Mouse (Mus musculus) erythroblast, adult 5-6 weeks (primary cell): ENCODE measurements around the gene Thada. TPM values are rescaled to one million over a fixed set of nuclear protein-coding genes. Genes with fewer than 3 reads are reported as not detected.
"Not testable (repeated sequence)": the region's sequence is repeated elsewhere in the genome, so short reads cannot be mapped to it uniquely, and the experiment has no call there.

Experiments used
- ATAC-seq: replicated peaks from 2 replicates; pipeline ENCODE4 v1.8.0; 2016; ENCODE audit warnings: moderate number of reproducible peaks, mild to moderate bottlenecking, moderate TSS enrichment, inconsistent platforms; ENCODE audit not compliant: poor library complexity, low FRiP score, severe bottlenecking
- total RNA-seq, 2 experiments: library from RNA; stranded (forward) in 1 of 2; stranded (reverse) in 1 of 2; fragments of 150-400 nt in 1 of 2; fragments of 200-764, 138-1000 nt in 1 of 2; gene quantifications; 2 replicates each; pipeline versions ENCODE4 v1.2.3 to v1.2.4; 2015 to 2017; ENCODE audit warnings: low replicate concordance in 2 of 2

Gene Thada
- total RNA-seq, 2 experiments from 2014 or later, result 5.4 to 7.7 TPM

- no peak for ATAC-seq
Measured at GRCm38 (mm10) chr17:84321351-84321750, 144.7 kb downstream of the Thada start.

DNA sequence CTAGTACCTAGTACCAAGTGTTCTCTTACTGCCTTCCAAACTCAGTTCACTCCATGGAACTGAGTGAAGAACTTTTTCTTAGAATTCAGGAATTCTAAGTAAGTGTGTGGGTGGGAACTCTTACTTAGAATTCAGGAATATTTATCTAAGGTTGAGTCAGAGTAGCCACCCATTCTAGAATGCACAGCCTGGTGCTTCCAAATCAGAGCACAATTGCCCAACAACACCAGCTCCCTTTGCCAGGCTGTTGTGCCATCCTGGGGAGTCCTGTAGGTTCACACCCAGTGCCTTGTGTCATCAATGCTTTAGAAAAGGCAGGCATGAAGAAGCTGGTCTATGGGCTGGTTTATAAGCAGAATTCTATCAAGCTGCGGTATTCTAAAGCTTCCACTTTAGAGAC, 145.4 kb downstream of the Thada start:
- ATAC-seq, result no peak

DNA sequence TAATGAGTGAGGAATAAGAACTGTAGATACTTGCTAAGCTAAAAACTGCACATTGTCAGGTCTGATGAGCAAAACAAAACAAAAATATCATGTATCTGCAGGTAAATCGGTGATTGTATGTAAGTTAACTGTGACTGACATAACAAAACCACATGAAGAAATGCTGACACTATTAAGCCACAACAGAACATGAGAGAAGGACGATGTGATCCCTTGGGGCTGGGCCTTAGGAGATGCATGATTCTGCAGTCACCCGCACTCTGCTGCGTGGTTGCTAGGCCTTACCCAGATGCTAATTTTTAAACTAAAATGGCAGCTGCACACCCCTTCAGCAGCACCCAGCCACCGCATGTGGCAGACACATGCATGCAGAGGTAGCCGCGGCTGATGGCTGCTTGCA, 151.7 kb downstream of the Thada start:
- no peak for ATAC-seq

DNA sequence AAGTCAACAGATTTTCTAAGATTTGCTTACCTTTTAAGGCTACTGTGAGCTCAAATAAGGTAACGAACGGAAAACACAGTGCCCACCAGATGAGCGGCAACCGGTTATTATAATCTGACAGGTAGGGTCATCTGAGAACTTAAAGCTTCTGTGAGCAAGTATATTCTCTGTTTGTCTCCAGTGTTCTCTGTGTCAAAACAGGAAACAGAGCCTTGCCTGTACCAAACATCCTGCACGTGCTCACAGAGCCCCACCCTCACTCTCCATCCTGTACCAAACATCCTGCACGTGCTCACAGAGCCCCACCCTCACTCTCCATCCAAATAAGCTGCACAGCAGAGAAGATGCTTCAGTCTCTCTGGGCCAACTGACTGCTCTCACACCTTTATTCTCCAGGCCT, 152.5 kb downstream of the Thada start:
- no peak for ATAC-seq

DNA sequence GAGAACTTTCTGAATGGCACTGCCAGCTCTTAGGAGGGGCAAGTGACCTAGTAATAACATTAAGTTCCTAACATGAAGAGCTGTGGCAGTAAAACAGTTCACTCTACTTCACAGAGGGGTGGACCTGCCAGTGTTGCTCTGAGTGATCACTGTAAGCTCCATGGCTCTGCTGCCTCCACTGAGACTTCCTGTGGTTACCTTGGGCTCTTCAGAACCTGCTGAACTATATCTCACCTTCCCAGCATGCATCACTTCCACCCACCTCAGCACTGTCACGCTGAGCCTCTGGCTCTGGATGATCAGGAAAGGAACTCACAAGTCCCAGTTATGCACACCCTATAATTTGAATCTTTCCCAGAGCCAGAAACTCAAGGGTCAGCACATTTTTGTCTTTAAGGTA, 159.9 kb downstream of the Thada start:
- ATAC-seq, result no peak

GRCm38 (mm10) chr17:84305074-84305473, 160.9 kb downstream of the Thada start:
- ATAC-seq, result no peak

DNA sequence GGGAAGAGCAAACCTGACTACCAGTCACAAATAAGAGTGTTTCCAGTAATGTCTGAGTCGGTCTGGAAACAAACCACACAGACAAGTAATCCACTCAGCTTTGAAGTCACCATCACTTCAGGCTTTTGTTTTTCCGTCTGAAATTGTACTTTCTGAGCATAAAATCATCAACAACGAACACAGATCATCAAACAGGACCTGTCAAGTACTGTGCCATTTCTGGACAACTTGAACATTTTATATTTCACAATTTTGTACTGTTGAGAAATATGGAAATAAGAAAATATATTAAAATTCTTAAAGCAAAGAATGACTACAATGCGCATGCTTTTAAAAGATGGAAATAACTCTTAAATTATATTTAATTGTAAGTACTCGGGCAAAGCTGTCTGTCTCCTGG, 161.9 kb downstream of the Thada start:
- no peak for ATAC-seq

DNA sequence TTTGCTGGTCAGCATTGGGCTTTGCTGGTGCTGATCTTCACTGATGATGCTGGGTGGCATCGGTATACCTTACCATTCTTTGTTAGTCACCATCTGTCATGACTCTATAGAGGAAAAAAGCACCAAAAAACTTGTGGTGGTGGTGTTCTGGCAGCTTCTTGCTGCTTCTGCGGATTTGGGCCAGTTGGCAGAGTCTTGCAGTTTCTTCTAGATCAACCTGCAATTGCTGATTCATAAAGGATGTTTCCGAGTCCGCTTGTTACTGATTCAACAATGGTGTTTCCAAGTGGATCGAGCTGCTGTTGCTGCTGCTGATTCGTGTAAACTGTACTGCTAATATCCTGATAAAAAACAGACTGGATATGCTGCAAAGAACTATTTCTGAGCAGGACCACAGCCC, 168.0 kb downstream of the Thada start:
- no peak for ATAC-seq

- no peak for ATAC-seq
Measured at GRCm38 (mm10) chr17:84293221-84293620, 172.8 kb downstream of the Thada start.

DNA sequence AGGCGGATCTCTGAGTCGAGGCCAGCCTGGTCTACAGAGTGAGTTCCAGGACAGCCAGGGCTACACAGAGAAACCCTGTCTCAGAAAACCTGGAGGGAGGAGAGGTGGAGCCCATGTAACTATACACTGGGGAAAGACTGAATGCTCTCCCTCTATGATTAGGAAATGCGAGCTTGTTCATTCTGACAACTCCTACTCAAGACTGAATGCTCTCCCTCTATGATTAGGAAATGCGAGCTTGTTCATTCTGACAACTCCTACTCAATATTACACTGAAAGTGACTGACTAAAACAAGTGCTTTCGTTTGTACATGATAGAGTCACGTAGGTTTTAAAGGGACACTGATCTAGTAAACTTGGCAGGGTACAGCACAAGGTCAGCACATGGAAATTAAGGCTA, 174.8 kb downstream of the Thada start:
- ATAC-seq, result not testable (repeated sequence)

DNA sequence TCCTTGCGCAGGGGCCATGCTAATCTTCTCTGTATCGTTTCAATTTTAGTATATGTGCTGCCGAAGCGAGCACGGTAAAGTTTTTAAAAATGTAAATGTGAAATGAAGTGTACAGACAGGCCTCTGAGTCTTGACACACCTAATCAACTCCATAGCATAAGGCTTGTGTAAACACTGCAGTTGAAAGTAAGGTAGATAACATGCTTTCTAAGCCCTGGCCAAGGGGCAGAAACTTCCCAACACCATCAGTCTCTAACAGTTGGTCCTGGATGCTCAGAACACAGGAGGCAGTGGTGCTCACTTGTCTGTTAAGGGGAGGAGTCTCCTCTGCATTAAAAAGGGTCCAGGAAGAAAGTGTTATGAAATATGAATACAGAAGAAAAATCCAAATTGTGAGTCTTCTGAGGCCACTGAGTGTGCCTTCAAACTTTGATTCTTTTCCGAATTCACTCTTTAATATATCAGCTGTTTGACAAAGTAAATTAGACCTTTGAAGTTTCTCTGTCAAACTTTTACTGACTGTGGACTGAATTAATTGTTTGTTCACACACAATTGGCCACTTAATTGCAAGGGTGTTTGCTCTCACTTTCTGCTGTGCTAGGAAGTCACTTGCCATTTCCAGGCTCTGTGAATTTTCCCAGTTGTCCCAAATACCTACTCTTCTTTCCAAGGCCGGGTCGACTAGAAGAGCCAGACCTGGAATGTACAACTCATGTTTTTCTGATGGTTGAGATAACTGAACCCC, 178.2 kb downstream of the Thada start:
- no peak for ATAC-seq

- no peak for ATAC-seq
Measured at GRCm38 (mm10) chr17:84286536-84286935, 179.5 kb downstream of the Thada start.

DNA sequence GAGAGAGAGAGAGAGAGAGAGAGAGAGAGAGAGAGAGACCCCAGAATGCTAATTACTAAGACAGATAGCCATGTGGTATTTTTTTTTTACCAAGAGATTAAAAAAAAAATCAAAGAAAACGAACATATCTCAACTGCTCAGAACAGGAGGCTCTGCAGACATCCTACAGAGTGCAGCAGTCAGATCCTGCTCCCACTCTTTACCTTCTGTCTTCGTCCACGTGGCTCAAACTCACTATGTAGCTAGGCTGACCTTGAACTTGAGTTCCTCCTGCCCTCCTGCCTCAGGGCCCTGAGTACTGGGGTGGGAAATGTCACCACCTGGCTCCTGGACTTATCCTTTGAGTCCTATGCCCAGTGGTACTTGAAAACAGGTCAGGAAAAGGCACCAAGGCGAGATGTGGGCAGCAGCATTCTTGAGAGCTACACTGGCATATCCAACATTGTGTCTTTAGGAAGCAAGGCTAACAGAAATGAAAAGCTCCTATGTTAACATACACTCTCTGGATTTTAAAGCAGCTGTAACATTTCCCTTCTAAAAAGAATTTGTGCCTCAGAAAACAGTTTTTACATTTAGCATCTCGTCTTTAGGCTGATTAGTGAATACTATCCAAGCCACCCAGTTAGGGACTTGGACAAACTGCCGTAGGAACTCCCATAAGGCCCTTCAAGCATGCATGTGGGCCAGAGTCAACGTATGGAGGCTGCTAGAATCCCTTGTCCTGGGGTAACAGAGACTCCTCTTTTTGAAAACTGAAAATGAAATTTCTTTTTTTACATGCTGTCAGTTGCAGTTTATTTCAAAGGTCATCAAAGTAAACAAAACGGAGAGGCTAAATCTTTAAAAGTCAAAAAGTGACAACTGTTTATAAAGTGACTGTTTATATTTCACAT, 183.4 kb downstream of the Thada start:
- ATAC-seq, result no peak

DNA sequence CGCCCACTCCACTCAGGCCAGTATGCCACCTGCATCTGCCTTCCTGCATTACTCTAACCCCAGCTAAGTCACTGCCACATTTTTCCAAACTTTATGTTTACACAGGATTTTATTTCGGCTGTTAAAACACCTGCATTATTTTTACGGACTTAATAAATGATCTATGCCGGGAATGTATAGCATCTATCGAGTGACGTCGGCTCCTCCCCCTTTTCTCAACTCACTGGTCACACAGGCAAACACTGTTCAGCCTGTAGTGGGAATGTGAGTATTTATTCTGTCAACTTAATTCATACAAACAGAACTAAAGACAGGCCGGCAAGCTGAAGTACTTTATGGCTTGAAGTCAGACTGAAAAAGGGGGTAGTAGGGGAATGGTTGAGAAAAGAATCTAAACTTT, 187.0 kb downstream of the Thada start:
- no peak for ATAC-seq

GRCm38 (mm10) chr17:84278193-84278953, 187.6 kb downstream of the Thada start:
- ATAC-seq, result no peak

DNA sequence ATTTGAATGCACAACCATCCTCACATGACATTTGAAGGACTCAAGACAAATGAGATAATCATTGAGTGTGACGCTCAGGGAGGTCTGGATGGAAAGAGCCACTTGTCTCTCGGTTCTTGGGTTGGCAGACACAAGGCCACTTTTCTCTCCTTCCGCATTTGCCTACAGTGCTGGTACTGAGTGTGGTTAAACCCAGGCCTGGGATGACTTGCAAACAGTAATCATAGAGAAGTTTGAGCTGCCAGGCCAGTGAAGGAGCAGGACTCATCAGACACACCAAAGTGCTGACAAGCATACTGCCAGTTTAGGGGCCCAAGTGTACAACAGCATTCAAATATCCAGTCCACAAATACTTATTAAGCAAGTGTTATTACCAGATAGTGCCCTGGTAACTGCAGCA, 191.0 kb downstream of the Thada start:
- no peak for ATAC-seq

- no peak for ATAC-seq
Measured at GRCm38 (mm10) chr17:84274163-84274562, 191.8 kb downstream of the Thada start.

DNA sequence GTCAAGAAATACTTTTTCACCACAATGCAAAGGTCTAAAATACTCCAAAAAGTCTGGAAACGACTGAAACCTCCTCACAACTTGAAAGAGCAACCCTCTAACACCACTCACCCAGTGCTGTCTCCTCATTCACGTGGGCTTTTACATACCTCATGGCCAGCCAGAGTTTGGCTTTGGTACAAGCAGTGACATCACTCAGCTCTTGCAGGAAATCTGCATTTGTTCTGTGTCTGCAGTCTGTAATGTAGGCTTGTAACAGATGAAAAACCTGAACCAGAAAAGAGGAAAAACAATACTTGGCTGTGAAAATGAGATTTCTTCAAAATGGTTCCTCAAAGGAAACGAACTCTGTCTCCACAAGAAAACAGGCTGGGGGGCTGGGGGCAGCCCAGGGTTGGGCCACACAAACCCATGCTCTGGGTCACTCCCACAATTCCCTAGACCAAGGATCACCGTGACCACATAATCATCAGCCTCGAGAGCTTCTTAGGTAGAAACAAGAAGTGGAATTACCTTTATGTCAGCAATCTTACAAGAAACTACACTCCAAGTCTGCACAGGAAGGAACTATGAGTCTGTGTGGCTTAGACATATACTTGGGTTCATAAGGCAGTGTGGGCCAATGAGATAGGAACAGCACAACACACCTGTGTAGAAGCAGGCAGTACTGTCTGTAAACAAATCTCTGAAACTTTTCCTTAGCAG, 193.3 kb downstream of the Thada start:
- no peak for ATAC-seq

GRCm38 (mm10) chr17:84271566-84272202, 194.3 kb downstream of the Thada start:
- no peak for ATAC-seq
